Mouse (Mus musculus): Measurements from ENCODE around the gene 2310061I04Rik.

2310061I04Rik gene

GRCm38 (mm10) chr17:35915538-35916296 lies 18.5 kb upstream of the 2310061I04Rik start:
- peak; percentile 69 for DNase-seq

GRCm38 (mm10) chr17:35914975-35915374 lies 17.7 kb upstream of the 2310061I04Rik start:
- no peak for DNase-seq

DNA sequence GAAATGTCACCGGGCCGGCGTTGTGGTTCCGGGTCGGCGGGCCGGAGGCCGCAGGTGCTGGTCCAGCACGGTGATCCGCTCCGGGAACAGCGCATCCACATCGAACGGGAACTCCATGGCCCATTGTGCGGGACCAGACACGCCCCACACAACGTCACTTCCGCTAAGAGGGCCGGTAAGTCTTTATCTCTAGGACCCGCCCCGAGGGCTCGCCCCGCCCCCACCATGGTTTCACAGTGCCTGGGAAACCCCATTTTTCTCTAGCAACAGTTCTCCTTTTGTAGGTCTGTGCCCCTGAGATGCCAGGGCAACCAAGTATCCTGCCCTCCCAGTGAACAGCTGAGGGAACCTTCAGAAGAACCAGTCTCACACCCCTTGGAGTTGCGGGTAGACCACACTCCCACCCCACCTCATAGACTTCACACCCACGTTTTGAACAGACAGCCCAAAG lies 12.7 kb upstream of the 2310061I04Rik start, which contains the start of gene Atat1:
TSS of gene Atat1 (minus strand) at position 157 of the 451 bp plus-strand sequence.
- DNase-seq, result peak; percentile 90

DNA sequence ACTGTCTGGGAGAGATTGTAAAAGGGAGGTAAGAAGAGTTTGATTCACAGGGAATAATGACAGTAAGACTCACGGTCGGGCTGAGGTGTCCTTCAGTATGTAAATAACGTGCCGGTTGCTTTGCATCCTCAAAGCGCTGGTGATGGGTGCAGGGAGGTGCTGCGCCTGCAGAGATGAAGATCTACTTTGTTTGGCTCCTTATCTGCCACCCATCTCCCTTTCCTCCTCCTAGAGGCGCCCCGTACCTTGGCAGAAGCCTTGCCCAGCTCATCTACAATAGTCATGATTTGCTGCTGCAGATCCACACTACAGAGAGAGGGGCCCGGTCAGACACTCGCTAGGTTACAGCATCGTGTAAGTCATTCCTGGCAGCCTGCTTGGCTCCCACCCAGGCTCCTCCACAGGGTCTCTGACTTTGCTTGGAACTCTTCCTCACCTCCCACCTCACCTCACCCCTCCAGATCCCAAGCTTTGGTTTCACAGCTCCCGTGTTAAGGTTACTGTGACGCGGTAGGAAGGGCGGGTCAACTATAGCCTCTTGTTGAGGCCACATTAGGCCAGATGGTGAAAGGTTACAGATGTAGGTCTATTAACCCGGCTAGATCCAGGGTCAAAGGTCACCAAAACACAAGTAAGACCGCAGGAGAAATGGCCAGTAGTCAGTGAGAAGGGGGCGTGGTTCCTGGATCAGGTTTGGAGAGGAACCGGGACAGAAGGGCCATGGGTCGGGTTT lies 12.1 kb upstream of the 2310061I04Rik start:
- no peak for DNase-seq

DNA sequence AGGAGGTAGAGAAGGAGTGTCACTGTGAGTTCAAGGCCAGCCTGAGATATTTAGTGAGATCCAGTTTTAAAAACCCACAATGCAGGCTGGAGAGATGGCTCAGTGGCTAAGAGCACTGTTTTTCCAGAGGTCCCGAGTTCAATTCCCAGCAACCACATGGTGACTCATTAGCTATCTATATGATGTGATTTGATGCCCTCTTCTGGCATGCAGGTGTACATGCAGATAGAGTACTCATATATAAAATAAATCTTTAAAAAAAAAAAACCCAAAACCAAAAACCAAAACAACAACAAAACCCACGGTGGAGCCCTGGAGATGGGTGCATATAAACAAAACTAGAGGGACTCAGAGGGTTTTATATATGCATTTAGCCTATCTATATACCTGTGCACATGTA lies 10.4 kb upstream of the 2310061I04Rik start:
- DNase-seq, result no peak

DNA sequence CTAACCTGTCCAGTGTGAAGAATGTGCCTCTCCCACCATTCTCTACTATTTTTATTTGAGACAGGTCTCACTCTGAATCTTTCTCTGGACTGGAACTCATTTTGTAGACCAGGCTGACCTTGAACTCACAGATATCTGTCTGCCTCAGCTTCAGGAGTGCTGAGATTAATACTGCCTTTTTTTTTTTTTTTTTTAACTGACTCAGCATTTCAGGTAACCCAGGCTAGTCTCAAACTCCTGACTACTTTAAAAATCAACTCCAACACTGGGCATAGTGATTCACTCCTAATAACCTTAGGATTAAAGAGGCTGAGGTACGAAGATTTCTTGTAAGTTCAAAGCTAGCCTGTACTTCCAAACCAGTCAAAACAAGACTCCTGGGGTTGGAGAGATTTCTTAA lies 8.4 kb upstream of the 2310061I04Rik start:
- DNase-seq, result no peak

- DNase-seq, result no peak
These were observed 6.7 kb upstream of the 2310061I04Rik start for GRCm38 (mm10) chr17:35903992-35904355.

DNA sequence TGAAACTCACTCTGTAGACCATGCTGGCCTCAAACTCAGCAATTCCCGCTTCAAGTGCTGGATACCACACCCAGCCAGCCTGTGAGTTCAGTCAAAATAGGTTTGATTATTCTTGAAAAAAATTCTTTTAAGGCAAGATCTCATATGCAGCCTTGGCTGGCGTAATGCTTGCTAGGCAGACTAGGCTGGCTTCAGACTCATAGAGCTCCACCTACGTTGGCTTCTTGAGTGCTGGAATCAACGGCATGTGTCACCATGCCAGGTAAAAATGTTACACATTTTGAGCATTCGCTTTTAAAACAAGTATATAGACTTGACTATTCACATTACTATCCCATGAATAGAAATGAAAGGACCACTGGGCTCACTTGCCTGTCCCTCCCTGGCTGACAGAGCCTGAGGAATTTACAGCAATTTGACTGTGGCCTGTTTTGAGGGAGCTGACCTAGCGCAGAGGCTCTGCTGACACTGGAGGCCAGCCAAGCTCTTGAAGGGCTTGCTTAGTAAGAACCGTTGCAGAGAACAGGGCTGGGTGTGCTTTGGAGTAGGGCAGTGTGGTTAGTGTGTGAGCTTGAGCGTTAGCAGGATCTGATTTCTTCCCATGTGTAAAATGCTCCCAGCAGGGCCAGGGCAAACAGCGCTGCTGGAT lies 6.2 kb upstream of the 2310061I04Rik start:
- DNase-seq, result no peak

- DNase-seq, result no peak
These were observed 3.4 kb upstream of the 2310061I04Rik start for GRCm38 (mm10) chr17:35900636-35901035.

GRCm38 (mm10) chr17:35897644-35898573 lies 678 bp upstream of the 2310061I04Rik start:
- DNase-seq, result peak; percentile 75

DNA sequence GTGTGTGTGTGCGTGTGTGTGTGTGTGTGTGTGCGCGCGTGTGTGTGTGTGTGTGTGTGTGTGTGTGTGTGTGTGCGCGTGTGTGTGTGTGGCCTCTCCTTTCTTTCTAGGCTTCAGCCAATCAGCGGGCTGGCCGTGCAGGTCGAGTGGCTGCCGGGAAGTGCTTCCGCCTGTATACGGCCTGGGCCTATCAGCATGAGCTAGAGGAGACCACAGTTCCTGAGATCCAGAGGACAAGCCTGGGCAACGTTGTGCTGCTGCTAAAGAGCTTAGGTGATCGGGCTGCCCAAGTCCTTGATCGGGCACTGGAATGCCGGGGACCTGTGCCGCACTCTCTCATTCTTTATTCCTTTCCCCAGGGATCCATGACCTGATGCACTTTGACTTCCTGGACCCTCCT lies 9.5 kb downstream of the 2310061I04Rik start:
- DNase-seq, result no peak

DNA sequence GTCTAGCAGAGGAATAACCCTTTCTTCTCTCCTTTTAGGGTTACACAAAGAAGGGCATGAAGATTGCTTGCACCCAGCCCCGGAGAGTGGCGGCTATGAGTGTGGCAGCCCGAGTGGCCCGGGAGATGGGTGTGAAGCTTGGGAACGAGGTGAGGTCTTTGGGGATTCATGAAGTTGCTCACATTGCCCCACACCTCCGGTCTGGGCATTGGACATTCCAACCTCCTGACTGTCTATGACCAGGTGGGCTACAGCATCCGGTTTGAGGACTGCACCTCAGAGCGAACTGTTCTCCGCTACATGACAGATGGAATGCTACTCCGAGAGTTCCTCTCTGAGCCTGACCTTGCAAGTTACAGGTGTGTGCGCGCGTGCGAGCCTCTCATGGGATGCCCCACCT lies 13.5 kb downstream of the 2310061I04Rik start:
- DNase-seq, result no peak

DNA sequence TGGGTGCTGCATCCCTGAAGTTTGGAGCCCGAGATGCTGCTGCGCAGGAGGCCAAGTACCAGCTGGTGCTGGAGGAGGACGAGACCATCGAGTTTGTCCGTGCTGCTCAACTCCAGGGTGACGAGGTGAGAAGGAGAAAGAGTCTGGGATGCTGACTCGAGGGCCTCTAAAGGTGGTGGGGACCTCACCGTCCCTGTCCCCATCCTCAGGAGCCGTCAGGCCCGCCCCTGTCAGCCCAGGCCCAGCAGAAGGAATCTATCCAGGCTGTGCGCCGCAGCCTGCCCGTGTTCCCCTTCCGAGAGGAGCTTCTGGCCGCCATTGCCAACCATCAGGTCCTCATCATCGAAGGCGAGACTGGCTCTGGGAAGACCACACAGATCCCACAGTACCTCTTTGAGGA lies 14.3 kb downstream of the 2310061I04Rik start:
- DNase-seq, result no peak

DNA sequence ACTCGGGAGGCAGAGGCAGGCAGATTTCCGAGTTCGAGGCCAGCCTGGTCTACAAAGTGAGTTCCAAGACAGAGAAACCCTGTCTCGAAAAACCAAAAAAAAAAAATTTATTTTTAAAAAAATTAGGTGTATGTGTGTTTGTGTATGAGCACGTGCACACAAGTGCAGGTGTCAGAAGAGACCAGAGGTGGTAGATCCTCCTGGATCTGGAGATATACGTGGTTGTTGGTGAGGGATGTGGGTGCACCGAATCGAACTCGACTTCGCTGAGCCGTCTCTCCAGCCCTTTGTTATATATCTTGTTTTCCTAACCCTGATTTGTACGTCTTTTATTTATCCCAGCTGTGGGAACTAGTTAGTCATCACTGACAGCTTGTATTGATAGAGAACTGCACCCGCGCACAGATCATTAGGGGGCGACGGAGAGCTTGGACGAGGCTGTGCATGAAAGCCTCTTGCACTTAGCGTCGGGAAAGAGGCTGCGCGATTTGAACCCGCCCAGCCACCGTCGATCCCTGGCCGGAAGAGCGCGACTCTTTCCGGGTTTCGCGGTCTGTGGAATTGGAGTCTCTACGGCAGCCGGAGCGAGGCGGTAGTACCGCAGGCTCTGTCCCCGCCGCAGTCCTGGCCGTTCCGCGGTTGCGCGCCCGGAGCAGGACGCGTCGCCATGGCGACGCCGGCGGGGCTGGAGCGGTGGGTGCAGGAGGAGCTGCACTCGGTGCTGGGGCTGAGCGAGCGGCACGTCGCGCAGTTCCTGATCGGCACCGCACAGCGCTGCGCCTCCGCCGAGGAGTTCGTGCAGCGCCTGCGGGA lies 17.8 kb downstream of the 2310061I04Rik start, which contains the start of gene Dhx16:
TSS of gene Dhx16 (plus strand) at position 575 of the 813 bp plus-strand sequence.
- DNase-seq, result peak; percentile 94

- DNase-seq, result no peak
These were observed 22.5 kb downstream of the 2310061I04Rik start for GRCm38 (mm10) chr17:35874721-35875120.

- DNase-seq, result peak; percentile 83
These were observed 23.3 kb downstream of the 2310061I04Rik start for GRCm38 (mm10) chr17:35873774-35874519.

DNA sequence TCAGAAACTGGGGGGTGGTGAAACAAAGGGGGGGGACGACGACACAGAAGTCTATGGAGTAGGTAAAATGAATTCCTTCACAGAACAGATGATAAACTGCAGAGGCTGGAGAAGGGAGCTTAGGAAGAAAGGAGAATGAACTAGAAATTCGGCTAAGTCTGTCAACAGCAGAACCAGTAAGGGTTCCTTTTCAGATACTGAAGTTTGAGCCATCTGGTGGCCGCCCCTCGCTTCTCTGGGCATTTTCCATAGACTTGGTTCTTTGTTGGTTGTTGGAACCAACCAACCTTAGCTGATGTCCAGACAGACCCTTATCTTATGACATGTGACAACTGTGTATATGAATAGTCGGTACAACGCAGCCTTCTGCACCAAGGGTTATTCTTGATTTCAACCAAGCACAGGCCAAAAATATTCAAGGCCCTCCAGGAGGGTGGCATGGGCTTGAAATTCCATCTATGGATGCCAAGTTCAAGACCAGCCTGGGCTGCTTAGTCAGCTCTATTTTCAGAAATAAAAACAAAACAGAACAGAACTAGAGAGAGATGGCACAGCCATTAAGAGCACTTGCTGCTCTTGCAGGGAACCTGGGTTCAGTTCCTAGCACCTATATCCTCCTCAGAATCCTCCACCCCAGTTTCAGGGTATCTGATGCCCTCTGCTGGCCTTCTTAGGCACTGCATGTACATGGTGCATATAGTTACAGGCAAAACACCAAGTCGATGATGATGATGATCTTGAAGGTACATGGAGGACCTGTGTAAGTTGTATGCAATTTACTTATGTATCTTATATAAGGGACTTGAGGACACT lies 26.1 kb downstream of the 2310061I04Rik start:
- DNase-seq, result no peak

DNA sequence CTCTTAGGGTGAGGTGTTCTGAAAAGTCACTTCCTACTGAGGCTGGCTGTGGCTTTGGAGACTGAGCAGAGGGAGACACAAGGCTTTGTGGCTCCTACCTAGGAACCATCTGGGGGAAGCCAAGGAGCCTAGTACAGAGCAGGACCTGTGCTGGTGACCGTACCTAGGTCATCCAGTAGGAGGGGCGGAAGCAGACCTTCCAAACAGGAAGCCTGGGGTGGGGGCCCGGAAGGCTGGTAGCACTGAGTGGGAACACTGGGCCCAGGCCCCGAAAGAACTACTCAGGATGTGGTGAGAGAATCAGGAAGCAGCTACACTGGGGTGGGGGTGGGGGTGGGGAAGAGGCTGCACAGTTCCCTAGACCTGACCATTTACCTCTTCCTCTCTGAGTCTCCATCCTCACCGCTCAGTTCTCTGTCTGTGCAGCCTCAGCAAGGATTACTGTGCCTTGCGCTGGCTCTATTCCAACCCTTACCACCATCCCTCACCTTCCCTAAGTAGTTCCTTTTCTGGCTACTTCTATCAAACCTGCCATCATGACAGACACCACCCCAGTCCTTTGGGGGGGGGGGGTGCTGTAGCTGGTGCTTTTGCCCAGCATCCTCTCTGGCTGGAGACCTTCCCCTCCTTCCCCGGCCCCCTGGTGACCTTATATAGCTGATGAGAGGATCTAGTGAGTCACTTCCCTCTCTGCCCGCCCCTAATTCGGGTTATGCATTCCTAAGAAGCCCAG lies 26.9 kb downstream of the 2310061I04Rik start:
- DNase-seq, result no peak

All from cerebellum, adult 11-12 months (tissue).